Mouse (Mus musculus): Measurements from ENCODE around the gene Ttll9.

Ttll9 gene

GRCm38 (mm10) chr2:153043886-153044285, 81.6 kb downstream of the Ttll9 start:
- TF ChIP-seq NANOG (IDR thresholded peaks at IDR 0.05; ENCODE audit: borderline replicate concordance, low read length) (no peak), CTCF (conservative IDR thresholded peaks at IDR 0.05; ENCODE audit: low read length) (no peak)
- H3K36me3 ChIP-seq (ENCODE audit: insufficient read depth, low read length), result no peaks in the 10 kb centered on the region
- peaks cover 21% of the 10 kb centered on the region for H3K4me1 ChIP-seq (replicated peaks; ENCODE audit: low read depth, low read length)
- no peak overlapping the region for H3K4me3 ChIP-seq (replicated peaks; ENCODE audit: low read length)
- H3K27me3 ChIP-seq (ENCODE audit: insufficient read depth, low read length), result peaks cover 35% of the 10 kb centered on the region
- no peaks in the 10 kb centered on the region for H3K9me3 ChIP-seq (ENCODE audit: low read length)

GRCm38 (mm10) chr2:153045884-153046299, 83.6 kb downstream of the Ttll9 start:
- Histone ChIP-seq H3K4me3 (replicated peaks; ENCODE audit: low read length) (no peak overlapping the region), H3K4me1 (replicated peaks; ENCODE audit: low read depth, low read length) (peaks cover 21% of the 10 kb centered on the region), H3K36me3 (ENCODE audit: insufficient read depth, low read length) (no peaks in the 10 kb centered on the region), H3K9me3 (ENCODE audit: low read length) (no peaks in the 10 kb centered on the region), H3K27me3 (ENCODE audit: insufficient read depth, low read length) (peaks cover 51% of the 10 kb centered on the region)
- TF ChIP-seq CTCF (conservative IDR thresholded peaks at IDR 0.05; ENCODE audit: low read length), result no peak
- no peak for TF ChIP-seq NANOG (IDR thresholded peaks at IDR 0.05; ENCODE audit: borderline replicate concordance, low read length)
- no peak for TF ChIP-seq POU5F1 (IDR thresholded peaks at IDR 0.05; ENCODE audit: borderline replicate concordance, low read length)

GRCm38 (mm10) chr2:153047828-153048465, 85.7 kb downstream of the Ttll9 start:
- TF ChIP-seq NANOG (IDR thresholded peaks at IDR 0.05; ENCODE audit: borderline replicate concordance, low read length) (no peak), POU5F1 (IDR thresholded peaks at IDR 0.05; ENCODE audit: borderline replicate concordance, low read length) (no peak), CTCF (conservative IDR thresholded peaks at IDR 0.05; ENCODE audit: low read length) (peak; percentile 83)
- Histone ChIP-seq H3K9me3 (ENCODE audit: low read length) (no peaks in the 10 kb centered on the region), H3K36me3 (ENCODE audit: insufficient read depth, low read length) (no peaks in the 10 kb centered on the region), H3K4me1 (replicated peaks; ENCODE audit: low read depth, low read length) (peaks cover 29% of the 10 kb centered on the region), H3K4me3 (replicated peaks; ENCODE audit: low read length) (no peak overlapping the region), H3K27me3 (ENCODE audit: insufficient read depth, low read length) (peaks cover 63% of the 10 kb centered on the region)

- H3K36me3 ChIP-seq (ENCODE audit: insufficient read depth, low read length), result no peaks in the 10 kb centered on the region
- no peak overlapping the region for H3K4me3 ChIP-seq (replicated peaks; ENCODE audit: low read length)
- peaks cover 68% of the 10 kb centered on the region for H3K27me3 ChIP-seq (ENCODE audit: insufficient read depth, low read length)
- no peak for TF ChIP-seq NANOG (IDR thresholded peaks at IDR 0.05; ENCODE audit: borderline replicate concordance, low read length)
- no peak for TF ChIP-seq CTCF (conservative IDR thresholded peaks at IDR 0.05; ENCODE audit: low read length)
- TF ChIP-seq POU5F1 (IDR thresholded peaks at IDR 0.05; ENCODE audit: borderline replicate concordance, low read length), result no peak
- H3K4me1 ChIP-seq (replicated peaks; ENCODE audit: low read depth, low read length), result peaks cover 41% of the 10 kb centered on the region
- no peaks in the 10 kb centered on the region for H3K9me3 ChIP-seq (ENCODE audit: low read length)
These were observed 87.2 kb downstream of the Ttll9 start for GRCm38 (mm10) chr2:153049288-153049996.

GRCm38 (mm10) chr2:153049997-153050358, 87.7 kb downstream of the Ttll9 start:
- Histone ChIP-seq H3K4me1 (replicated peaks; ENCODE audit: low read depth, low read length) (peaks cover 46% of the 10 kb centered on the region), H3K9me3 (ENCODE audit: low read length) (no peaks in the 10 kb centered on the region), H3K4me3 (replicated peaks; ENCODE audit: low read length) (no peak overlapping the region), H3K27me3 (ENCODE audit: insufficient read depth, low read length) (peaks cover 73% of the 10 kb centered on the region), H3K36me3 (ENCODE audit: insufficient read depth, low read length) (no peaks in the 10 kb centered on the region)
- TF ChIP-seq NANOG (IDR thresholded peaks at IDR 0.05; ENCODE audit: borderline replicate concordance, low read length) (no peak), POU5F1 (IDR thresholded peaks at IDR 0.05; ENCODE audit: borderline replicate concordance, low read length) (no peak), CTCF (conservative IDR thresholded peaks at IDR 0.05; ENCODE audit: low read length) (no peak)

- Histone ChIP-seq H3K4me3 (replicated peaks; ENCODE audit: low read length) (no peak overlapping the region), H3K4me1 (replicated peaks; ENCODE audit: low read depth, low read length) (peaks cover 51% of the 10 kb centered on the region), H3K36me3 (ENCODE audit: insufficient read depth, low read length) (no peaks in the 10 kb centered on the region), H3K27me3 (ENCODE audit: insufficient read depth, low read length) (peaks cover 68% of the 10 kb centered on the region), H3K9me3 (ENCODE audit: low read length) (no peaks in the 10 kb centered on the region)
- TF ChIP-seq NANOG (IDR thresholded peaks at IDR 0.05; ENCODE audit: borderline replicate concordance, low read length) (no peak), CTCF (conservative IDR thresholded peaks at IDR 0.05; ENCODE audit: low read length) (no peak), POU5F1 (IDR thresholded peaks at IDR 0.05; ENCODE audit: borderline replicate concordance, low read length) (no peak)
These were observed 88.8 kb downstream of the Ttll9 start for GRCm38 (mm10) chr2:153051095-153051494.

- Histone ChIP-seq H3K27me3 (ENCODE audit: insufficient read depth, low read length) (peaks cover 67% of the 10 kb centered on the region), H3K4me3 (replicated peaks; ENCODE audit: low read length) (no peak overlapping the region), H3K36me3 (ENCODE audit: insufficient read depth, low read length) (no peaks in the 10 kb centered on the region), H3K9me3 (ENCODE audit: low read length) (no peaks in the 10 kb centered on the region), H3K4me1 (replicated peaks; ENCODE audit: low read depth, low read length) (peaks cover 51% of the 10 kb centered on the region)
- TF ChIP-seq POU5F1 (IDR thresholded peaks at IDR 0.05; ENCODE audit: borderline replicate concordance, low read length) (no peak), NANOG (IDR thresholded peaks at IDR 0.05; ENCODE audit: borderline replicate concordance, low read length) (no peak), CTCF (conservative IDR thresholded peaks at IDR 0.05; ENCODE audit: low read length) (no peak)
These were observed 89.3 kb downstream of the Ttll9 start for GRCm38 (mm10) chr2:153051537-153051936.

GRCm38 (mm10) chr2:153052700-153053351, 90.5 kb downstream of the Ttll9 start:
- H3K9me3 ChIP-seq (ENCODE audit: low read length), result no peaks in the 10 kb centered on the region
- peaks cover 46% of the 10 kb centered on the region for H3K4me1 ChIP-seq (replicated peaks; ENCODE audit: low read depth, low read length)
- peak overlapping the region; percentile 70 for H3K4me3 ChIP-seq (replicated peaks; ENCODE audit: low read length)
- TF ChIP-seq NANOG (IDR thresholded peaks at IDR 0.05; ENCODE audit: borderline replicate concordance, low read length) (no peak), POU5F1 (IDR thresholded peaks at IDR 0.05; ENCODE audit: borderline replicate concordance, low read length) (no peak), CTCF (conservative IDR thresholded peaks at IDR 0.05; ENCODE audit: low read length) (peak; percentile 30; the same call in 1 of the 2 replicates)
- peaks cover 75% of the 10 kb centered on the region for H3K27me3 ChIP-seq (ENCODE audit: insufficient read depth, low read length)
- no peaks in the 10 kb centered on the region for H3K36me3 ChIP-seq (ENCODE audit: insufficient read depth, low read length)

Measured in E14TG2a.4 (cell line).